Mouse (Mus musculus): ENCODE data around the gene Abca6. TPM values are rescaled to one million over a fixed set of nuclear protein-coding genes. Genes with fewer than 3 reads are reported as not detected.

The Abca6 gene
- polyA plus RNA-seq, 1 experiment from 2014 or later = 0.09 TPM

DNA sequence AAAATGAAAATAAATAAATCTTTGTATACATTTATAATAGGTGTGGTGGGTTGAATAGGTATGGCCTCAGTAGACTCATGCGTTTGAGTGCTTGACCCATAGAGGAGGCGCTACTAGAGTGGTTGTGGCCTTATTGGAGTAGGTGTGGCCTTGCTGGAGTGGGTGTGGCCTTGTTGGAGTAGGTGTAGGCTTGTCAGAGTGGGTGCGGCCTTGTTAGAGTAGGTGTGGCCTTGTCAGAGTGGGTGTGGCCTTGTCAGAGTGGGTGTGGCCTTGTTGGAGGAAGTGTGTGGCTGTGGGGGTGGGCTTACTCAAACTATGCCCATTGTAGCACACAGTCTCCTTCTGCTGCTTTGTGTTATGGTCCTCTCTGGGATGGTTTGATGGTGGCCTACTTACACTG is 80.4 kb downstream of the Abca6 start:
- 92% methylated on average over 3 of the region's 3 CpGs for whole genome bisulfite sequencing
- ATAC-seq = no peak
- no peaks in the 10 kb centered on the region for H3K27me3 ChIP-seq

DNA sequence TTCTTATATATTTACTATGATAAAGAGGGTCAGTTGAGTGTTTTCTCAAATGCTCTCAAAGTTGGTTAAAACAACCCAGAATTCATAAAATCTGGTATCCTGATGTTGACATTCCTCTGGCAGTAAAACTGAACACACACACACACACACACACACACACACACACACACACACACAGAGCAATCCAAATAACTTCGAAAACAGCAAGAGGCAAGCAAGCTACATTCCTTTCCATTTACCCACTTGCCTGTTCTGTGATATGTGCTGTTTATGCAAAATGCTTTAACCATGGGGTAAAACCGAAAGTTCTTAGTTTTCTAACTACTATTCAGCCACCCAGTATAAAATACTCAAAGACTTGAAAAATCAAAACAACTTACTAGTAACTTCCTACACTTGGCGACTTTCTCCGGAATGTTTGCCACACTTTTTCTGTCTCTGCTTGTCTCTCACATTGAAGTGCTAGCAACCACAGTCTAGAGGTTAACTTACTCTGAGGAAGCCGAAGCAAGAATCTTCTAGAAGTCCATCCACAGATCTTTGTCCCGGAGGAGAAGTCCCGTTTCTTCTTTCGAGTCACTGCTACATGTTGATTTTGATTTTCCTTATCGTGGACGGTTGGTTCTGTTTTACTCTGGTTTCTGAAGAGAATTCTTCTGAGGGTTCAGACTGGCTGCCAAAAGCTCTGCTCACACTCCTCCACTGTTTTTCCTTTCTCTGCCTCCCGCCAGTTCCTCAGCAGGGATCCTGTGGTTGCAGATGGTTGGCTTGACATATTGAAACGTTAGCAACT is 83.9 kb downstream of the Abca6 start, which contains the start of gene Abca9:
Gene Abca9, minus strand, starts transcription at position 738 of the 793 bp plus-strand sequence.
- Histone ChIP-seq H3K27ac (no peak within 1 kb of the TSS), H3K4me3 (replicated peaks) (no peak within 1 kb of the TSS), H3K27me3 (no peaks in the 10 kb centered on the region), H3K36me3 (no peaks in the 10 kb centered on the region), H3K4me1 (replicated peaks) (no peaks in the 10 kb centered on the region), H3K9ac (replicated peaks) (no peak within 1 kb of the TSS), H3K9me3 (no peaks in the 10 kb centered on the region), H3K4me2 (replicated peaks) (no peak within 1 kb of the TSS)
- ATAC-seq = no peak
- 55% methylated on average over 12 of the region's 12 CpGs for WGBS

More for the DNA sequence above, 80.4 kb downstream of the Abca6 start:
- Histone ChIP-seq H3K4me1 (replicated peaks) (no peaks in the 10 kb centered on the region), H3K27ac (no peak overlapping the region), H3K4me2 (replicated peaks) (no peak overlapping the region), H3K36me3 (no peaks in the 10 kb centered on the region), H3K9me3 (no peaks in the 10 kb centered on the region), H3K4me3 (replicated peaks) (no peak overlapping the region), H3K9ac (replicated peaks) (no peak overlapping the region)

DNA sequence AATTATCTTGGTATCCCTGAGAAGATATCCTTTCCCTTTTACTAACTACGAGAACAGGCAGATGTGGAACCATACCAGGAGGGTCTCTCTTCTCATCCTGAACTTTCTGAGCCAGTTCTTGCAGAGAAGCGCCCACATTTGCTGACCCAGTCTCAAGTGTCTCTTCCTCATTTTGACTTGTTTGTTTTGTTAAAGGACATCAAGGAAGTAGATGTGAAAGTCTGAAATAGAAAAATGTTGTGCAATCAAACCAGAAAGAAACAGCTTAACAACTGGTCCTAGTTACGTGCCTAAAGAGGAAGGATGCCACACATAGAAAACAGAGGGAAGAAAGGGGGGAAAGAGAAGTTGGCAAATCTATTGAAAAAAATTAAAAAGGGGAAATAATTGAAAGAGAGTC is 85.8 kb downstream of the Abca6 start:
- H3K27me3 ChIP-seq = no peaks in the 10 kb centered on the region
- H3K36me3 ChIP-seq = no peaks in the 10 kb centered on the region
- H3K4me3 ChIP-seq (replicated peaks) = no peak overlapping the region
- H3K4me1 ChIP-seq (replicated peaks) = no peaks in the 10 kb centered on the region
- H3K9me3 ChIP-seq = no peaks in the 10 kb centered on the region
- H3K9ac ChIP-seq (replicated peaks) = no peak overlapping the region
- 73% methylated on average over 3 of the region's 3 CpGs for WGBS
- H3K27ac ChIP-seq = no peak overlapping the region
- no peak for ATAC-seq
- no peak overlapping the region for H3K4me2 ChIP-seq (replicated peaks)

DNA sequence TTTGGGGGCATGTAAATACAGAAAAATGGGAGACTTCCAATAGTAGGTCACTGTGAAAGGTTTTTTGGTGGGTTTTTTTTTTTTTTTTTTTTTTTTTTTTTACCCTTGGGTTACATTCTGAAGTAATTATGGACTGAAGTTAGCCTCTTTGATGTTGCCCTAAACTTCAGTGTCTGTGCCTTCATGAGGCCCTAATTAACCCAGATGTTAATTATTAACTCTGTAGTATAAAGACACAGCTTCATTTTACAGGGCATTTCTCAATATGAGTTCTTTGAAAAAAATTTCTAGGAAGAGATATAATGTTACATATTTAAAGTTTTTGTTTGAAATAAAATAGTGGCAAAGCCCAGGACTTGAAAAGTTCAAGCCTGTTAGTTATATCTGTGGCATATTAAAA is 86.2 kb downstream of the Abca6 start:
- no peaks in the 10 kb centered on the region for H3K4me1 ChIP-seq (replicated peaks)
- H3K4me2 ChIP-seq (replicated peaks) = no peak overlapping the region
- H3K27ac ChIP-seq = no peak overlapping the region
- no peaks in the 10 kb centered on the region for H3K27me3 ChIP-seq
- H3K9me3 ChIP-seq = no peaks in the 10 kb centered on the region
- H3K9ac ChIP-seq (replicated peaks) = no peak overlapping the region
- no peak overlapping the region for H3K4me3 ChIP-seq (replicated peaks)
- no peak for ATAC-seq
- H3K36me3 ChIP-seq = no peaks in the 10 kb centered on the region

DNA sequence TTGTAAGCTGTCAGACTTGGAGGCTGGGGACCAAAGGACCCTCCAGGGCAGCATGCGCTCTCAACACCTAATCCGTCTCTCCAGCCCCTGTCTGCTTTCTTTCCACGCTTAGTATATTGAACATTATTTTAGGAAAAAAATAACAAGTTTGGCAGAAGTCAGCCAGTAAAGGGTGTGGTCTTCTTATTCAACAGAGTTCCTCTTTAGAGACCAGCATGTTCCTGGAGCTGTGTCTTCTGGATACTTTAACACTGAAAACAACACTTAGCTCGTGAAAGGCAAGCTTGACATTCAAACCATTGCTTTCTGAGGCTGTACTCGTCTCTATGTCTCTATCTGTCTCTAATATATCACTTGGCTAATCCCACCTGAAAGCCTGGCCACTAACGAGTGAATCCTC is 94.5 kb downstream of the Abca6 start:
- no peak overlapping the region for H3K27ac ChIP-seq
- no peaks in the 10 kb centered on the region for H3K36me3 ChIP-seq
- no peaks in the 10 kb centered on the region for H3K9me3 ChIP-seq
- no peak overlapping the region for H3K9ac ChIP-seq (replicated peaks)
- H3K4me3 ChIP-seq (replicated peaks) = no peak overlapping the region
- no peak overlapping the region for H3K4me2 ChIP-seq (replicated peaks)
- WGBS = 75% methylated on average over 6 of the region's 6 CpGs
- ATAC-seq = no peak
- no peaks in the 10 kb centered on the region for H3K27me3 ChIP-seq
- no peaks in the 10 kb centered on the region for H3K4me1 ChIP-seq (replicated peaks)

DNA sequence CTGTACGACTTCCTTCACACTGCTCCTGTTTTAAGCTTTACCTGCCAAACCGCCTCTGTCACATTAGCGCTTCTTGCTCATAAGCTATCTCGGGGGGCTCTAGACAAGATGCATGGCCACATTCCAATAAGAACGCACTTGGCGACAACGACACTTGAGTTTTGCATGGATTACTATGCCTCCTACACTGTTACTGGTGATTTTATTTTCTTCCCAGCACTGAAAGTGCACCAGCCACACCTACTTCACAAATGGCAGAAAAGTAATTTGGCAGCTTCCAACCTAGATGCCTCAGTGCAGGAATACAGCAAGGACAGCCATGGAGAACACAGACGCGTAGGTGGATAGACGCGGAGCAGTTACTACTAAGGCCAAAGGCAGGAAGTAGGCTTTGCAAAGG is 95.6 kb downstream of the Abca6 start:
- Histone ChIP-seq H3K27ac (no peak overlapping the region), H3K9ac (replicated peaks) (no peak overlapping the region), H3K4me3 (replicated peaks) (no peak overlapping the region), H3K4me2 (replicated peaks) (no peak overlapping the region), H3K36me3 (no peaks in the 10 kb centered on the region), H3K27me3 (no peaks in the 10 kb centered on the region), H3K9me3 (no peaks in the 10 kb centered on the region), H3K4me1 (replicated peaks) (no peaks in the 10 kb centered on the region)
- 96% methylated on average over 11 of the region's 11 CpGs for WGBS
- ATAC-seq = no peak

DNA sequence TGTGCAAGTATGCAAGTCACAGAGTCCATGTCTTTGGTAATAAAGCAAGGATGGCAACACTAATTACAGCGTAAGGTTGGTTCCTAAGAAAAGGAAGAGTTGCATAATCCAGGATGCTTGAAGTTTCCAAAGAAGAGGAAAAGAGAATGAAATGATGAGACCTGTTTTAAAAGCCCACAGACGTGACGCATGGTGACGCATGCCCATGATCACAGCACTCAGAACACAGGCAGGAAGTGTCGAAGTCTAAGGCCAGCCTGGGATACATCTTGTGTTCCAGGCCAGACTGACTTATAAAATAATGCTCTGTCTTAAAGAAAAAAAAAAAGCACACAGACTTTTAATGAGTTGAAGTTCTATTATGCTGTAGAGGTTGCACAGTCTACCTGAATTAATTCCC is 103.9 kb downstream of the Abca6 start:
- no peaks in the 10 kb centered on the region for H3K36me3 ChIP-seq
- H3K4me2 ChIP-seq (replicated peaks) = no peak overlapping the region
- no peak overlapping the region for H3K9ac ChIP-seq (replicated peaks)
- WGBS = 93% methylated on average over 5 of the region's 5 CpGs
- no peak overlapping the region for H3K4me3 ChIP-seq (replicated peaks)
- H3K9me3 ChIP-seq = no peaks in the 10 kb centered on the region
- no peaks in the 10 kb centered on the region for H3K27me3 ChIP-seq
- no peak overlapping the region for H3K27ac ChIP-seq
- no peak for ATAC-seq
- H3K4me1 ChIP-seq (replicated peaks) = no peaks in the 10 kb centered on the region

DNA sequence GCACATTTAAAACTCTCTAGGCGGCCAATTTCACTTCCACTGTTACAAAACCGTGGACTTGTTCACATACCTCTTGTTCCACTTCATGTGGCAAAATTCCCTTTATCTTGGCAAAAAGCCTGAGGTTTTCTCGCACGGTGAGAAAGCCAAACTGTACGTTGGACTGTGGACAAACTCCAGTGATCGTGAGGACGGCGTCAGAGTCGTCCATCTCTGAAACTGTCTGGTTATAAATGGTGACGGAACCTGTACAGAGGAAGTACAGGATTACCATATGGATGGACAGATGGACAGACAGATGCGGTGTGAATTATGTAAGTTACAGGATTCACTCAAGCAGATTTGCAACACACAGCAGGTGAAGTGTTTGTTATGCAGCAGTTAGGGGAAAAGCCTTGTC is 106.2 kb downstream of the Abca6 start:
- Histone ChIP-seq H3K36me3 (no peaks in the 10 kb centered on the region), H3K9me3 (no peaks in the 10 kb centered on the region), H3K27ac (no peak overlapping the region), H3K4me3 (replicated peaks) (no peak overlapping the region), H3K27me3 (no peaks in the 10 kb centered on the region), H3K9ac (replicated peaks) (no peak overlapping the region), H3K4me1 (replicated peaks) (no peaks in the 10 kb centered on the region), H3K4me2 (replicated peaks) (no peak overlapping the region)
- 92% methylated on average over 11 of the region's 11 CpGs for WGBS
- ATAC-seq = no peak

DNA sequence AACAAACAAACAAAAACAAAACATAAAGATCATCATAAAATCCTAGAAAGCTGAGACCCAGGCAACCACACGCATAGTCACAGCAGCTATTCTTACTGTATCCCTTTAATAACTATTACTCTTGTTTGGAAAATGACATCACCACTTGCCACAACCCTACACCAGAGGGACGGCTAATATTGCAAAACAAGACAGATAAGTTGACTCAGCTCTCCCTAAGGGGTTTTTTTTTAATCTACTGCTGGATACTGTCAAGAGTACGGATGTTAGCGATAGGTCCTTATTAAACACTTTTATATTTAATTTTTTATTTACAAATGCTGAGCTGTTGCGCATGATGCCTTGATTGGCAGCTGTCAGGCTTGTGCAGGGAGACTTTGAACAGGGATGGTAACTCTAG is 120.8 kb downstream of the Abca6 start:
- no peak overlapping the region for H3K27ac ChIP-seq
- no peak overlapping the region for H3K9ac ChIP-seq (replicated peaks)
- ATAC-seq = no peak
- H3K4me3 ChIP-seq (replicated peaks) = no peak overlapping the region
- 88% methylated on average over 5 of the region's 5 CpGs for WGBS
- H3K4me2 ChIP-seq (replicated peaks) = no peak overlapping the region
- H3K27me3 ChIP-seq = no peaks in the 10 kb centered on the region
- no peaks in the 10 kb centered on the region for H3K36me3 ChIP-seq
- H3K9me3 ChIP-seq = no peaks in the 10 kb centered on the region
- H3K4me1 ChIP-seq (replicated peaks) = no peaks in the 10 kb centered on the region

Other genes with a start within 250 kb of the Abca6 start
- 0.24 and 0.31 TPM in 2 replicates for gene Abca8a, start 155.8 kb downstream of the Abca6 start, polyA plus RNA-seq (2015; fragmentation: Nextera tagmentation; extraction: Ambion mirVana)
- gene Abca9, start 83.6 kb downstream of the Abca6 start, polyA plus RNA-seq (2015; fragmentation: Nextera tagmentation; extraction: Ambion mirVana) = 2.8 and 3.0 TPM in 2 replicates
- 5.5 and 5.6 TPM in 2 replicates for gene Abca5, start 85.9 kb upstream of the Abca6 start, polyA plus RNA-seq (2015; fragmentation: Nextera tagmentation; extraction: Ambion mirVana)
- gene Map2k6, start 147.3 kb upstream of the Abca6 start, polyA plus RNA-seq (2015; fragmentation: Nextera tagmentation; extraction: Ambion mirVana) = 22.9 and 24.9 TPM in 2 replicates